Mouse (Mus musculus) liver, adult 2 months (tissue): ENCODE data around the gene Smg6.

Experiments used
- CTCF ChIP-seq: fragments of 200-500 bp; IDR thresholded peaks from 2 replicates; pipeline ENCODE4 v1.5.1; 2011; ENCODE audit warnings: low read depth, low read length, control low read depth
- POLR2A ChIP-seq: fragments of 200-500 bp; IDR thresholded peaks from 2 replicates; pipeline ENCODE4 v1.6.1; 2011; ENCODE audit warnings: low read length, control low read depth; ENCODE audit not compliant: insufficient read depth; ENCODE audit errors: extremely low read depth

DNA sequence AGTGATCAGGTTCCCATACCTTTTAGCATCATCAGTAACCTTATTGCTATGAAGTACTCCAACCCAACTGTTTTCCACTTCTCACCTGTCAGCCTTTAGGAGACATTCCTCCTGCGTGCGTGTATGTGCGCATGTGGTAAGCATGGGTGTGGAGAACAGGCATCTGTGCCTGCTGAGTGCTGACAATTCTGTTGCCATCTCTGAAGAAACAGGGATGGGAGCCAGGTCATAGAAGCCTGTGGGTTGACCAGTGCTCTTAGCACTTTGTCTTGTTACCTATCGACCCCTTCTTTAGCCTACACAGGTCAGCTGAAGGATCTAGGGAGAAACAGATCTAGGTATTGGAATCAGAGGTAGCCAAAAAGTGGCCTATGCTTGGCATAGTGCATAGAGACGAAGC is 207.8 kb downstream of the Smg6 start:
- no peak for TF ChIP-seq CTCF
- no peak for TF ChIP-seq POLR2A
